Mouse (Mus musculus): ENCODE results near the gene Gnpat.

The Gnpat gene

DNA sequence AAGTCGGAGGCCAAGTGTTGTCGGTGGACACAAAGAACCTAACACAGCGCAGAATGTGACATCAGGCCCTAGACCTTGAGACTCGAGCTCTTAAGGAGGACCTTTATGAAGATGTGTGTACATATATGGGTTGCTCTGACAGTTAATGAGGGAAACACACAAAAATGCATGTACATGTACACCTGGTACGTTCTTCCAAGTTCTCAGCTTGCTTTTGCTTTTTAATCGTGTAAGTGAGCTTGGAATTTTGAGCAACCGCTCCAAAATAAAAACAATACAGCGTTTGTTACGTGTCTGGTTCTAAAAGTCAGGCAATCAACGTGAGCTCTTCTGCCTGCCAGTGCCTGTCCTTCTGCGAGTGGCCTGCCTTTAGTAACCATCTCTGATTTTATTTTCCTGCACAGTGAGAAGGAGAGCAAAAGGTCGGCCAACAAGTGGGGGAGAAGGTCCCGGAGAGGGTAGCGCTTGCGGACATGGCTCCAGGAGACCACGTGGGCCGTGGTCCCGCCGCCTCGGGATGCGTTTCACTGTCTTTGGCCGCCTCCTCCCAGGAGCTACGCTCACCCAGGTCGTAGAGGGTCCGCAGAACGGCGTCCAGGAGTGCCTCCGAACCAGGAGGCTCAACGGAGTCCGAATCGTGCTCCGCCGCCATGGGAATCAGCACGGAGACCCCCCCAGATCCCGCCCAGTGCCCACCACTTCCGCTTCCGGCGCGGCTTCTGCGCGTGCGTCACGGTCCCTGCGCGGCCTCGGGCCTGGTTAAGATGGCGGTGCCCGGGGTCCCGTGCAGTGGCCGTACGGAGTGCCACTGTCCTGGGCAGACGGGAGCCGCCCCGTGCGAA lies at the start of gene Gnpat, which contains the start of gene 2810004N23Rik:
Gene Gnpat, plus strand, starts transcription at position 713 of the 842 bp plus-strand sequence.
Gene 2810004N23Rik, minus strand, starts transcription at position 800 of the 842 bp plus-strand sequence.
- peak; percentile 90 for DNase-seq (ENCODE audit: low spot score)

GRCm38 (mm10) chr8:124813326-124813725 lies 49.5 kb upstream of the Gnpat start:
- DNase-seq (ENCODE audit: low spot score) = no peak

DNA sequence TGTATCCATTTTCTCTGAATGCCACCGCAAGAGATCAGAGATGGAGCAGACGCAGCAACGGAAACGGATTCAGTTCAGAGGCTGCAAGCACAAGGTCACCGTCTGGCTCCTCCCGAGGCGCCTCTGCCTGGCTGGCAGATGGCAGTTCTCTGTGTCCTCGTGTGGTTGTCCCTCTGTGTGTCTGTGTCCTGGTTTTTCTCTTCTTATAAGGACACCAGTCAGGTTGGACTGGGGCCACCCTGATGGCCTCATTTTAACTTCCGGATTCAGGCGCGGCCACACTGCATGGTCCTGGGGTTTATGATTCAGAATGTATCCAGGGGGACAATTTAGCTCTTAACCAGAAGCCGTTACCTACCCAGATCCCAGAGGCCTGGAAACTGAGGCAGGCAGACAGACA lies 47.0 kb upstream of the Gnpat start:
- no peak for DNase-seq (ENCODE audit: low spot score)

GRCm38 (mm10) chr8:124816866-124817265 lies 46.0 kb upstream of the Gnpat start:
- no peak for DNase-seq (ENCODE audit: low spot score)

DNA sequence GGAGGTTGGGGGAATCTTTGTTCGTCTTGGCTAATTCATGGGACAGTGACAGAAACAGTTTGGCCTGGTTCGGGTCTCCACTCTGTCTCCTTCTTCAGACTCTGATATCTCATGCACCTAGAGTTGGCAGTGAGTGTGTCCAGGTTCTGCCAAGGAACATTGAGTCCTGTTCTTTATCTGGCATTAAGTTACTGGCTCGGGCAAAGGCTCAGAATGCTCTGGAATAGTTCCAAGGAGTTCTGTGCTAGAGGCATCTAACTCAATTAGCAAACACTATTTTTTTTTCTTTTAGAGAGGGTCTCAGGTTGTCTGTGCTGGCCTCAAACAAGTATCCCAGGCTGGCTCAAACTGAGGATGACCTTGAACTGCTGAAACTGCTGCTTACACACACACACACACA lies 45.5 kb upstream of the Gnpat start:
- no peak for DNase-seq (ENCODE audit: low spot score)

- no peak for DNase-seq (ENCODE audit: low spot score)
These were observed 43.2 kb upstream of the Gnpat start for GRCm38 (mm10) chr8:124819612-124820115.

DNA sequence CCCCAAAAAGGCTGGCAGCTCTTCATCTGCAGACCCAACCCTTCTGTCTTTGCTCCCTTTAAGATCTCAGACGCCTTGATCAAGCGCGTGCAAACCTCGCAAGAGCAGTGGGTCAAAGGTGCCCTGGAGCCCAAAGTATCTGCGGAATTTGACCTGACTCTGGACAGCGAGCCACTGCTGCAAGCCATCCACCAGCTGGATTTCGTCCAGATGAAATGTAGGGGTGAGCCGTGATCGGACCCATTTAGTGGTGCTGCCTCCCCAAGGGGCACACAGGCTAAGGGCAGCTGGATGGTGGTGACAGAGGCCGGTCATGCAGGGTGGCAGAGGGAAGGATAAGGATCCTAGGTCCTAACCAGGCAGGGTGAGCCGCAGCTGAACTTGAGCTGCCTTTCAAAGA lies 42.7 kb upstream of the Gnpat start:
- DNase-seq (ENCODE audit: low spot score) = no peak

DNA sequence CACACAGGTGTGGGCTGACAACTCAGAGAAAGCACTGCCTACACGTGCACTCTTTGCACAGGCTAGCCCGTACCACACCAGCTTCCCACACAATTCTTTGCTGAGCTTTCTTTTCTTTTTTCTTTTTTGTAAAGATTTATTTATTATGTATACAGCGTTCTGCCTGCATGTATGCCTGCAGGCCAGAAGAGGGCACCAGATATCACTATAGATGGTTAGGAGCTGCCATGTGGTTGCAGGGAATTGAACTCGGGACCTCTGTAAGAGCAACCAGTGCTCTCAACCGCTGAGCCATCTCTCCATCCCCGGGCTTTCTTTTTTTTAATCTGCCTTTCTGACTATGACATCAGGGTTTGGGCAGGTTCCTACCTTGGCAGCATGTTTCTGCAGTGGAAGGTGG lies 39.3 kb upstream of the Gnpat start:
- DNase-seq (ENCODE audit: low spot score) = no peak

- DNase-seq (ENCODE audit: low spot score) = peak; percentile 61
These were observed 36.2 kb upstream of the Gnpat start for GRCm38 (mm10) chr8:124826658-124827057.

GRCm38 (mm10) chr8:124827387-124827786 lies 35.4 kb upstream of the Gnpat start:
- peak; percentile 60 for DNase-seq (ENCODE audit: low spot score)

DNA sequence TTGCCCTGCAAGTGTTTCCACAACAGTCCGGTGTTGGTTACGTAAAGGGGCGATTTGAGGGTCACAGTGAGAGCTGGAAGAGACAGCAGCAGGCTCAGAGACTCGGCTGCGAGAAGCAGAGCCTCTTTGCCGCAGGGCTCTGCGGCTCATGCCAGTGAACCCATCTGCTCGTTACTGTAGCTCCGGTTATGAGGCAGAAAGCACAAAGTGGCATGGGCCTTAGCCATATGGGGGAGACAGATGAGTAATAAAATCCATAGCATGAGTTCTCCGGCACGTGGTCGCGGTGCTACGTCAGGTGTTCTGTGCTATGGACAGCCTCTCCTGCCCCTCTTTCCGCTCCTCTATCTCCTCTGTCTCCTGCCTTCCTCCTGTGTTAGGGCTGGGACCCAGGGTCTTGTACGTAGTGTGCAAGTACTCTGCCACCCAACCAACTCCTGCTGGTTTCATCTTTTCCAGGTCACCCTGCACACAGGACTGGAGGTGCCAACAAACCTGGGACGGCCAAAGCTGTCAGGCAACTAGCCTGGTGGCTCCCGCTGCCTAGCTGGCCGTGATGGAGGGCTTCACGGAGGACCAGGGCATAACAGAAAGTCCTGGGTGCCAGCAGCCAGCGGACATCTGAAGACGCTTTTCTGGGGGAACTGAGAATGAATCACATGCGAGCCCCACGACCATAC lies 34.1 kb upstream of the Gnpat start:
- no peak for DNase-seq (ENCODE audit: low spot score)

DNA sequence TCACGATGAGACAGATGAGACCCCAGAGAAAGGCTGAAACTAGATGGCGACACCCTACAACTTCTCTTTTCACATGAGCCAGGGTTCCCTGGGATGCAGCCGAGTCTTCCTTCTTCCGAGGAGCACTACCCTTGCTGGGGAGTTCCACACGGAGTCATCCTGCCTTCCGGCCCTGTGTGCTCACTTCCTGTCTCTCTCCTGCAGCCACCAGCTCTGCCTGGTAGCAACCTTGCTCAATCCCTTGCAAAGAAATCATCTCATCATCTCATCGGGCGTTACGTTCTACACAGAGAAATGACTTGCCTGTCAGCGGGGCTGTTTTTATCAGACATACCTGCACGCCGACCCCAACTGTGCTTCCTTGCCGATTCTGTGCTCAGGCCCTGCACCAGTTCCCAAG lies 32.8 kb upstream of the Gnpat start:
- no peak for DNase-seq (ENCODE audit: low spot score)

GRCm38 (mm10) chr8:124831531-124831930 lies 31.3 kb upstream of the Gnpat start:
- no peak for DNase-seq (ENCODE audit: low spot score)

DNA sequence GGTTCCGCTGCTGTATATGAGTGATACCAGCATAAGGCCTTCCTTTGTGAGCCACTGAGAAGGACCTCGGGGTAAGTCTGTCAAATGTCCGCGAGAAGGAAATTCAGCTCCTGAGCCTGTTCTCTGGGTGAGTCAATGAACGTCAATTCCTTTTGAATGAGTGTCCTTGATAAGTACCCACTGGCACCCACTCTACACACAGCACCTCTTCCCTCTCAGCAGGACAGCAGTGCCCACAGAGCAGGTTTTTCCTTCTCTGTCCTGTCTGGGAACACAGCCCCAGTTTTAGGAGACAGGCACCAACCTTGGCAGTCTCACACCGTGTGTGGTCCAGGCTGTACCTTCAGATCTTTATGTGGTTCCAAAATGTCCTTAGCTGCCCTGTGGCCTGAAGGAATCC lies 30.9 kb upstream of the Gnpat start:
- DNase-seq (ENCODE audit: low spot score) = no peak

GRCm38 (mm10) chr8:124833430-124834205 lies 29.2 kb upstream of the Gnpat start:
- DNase-seq (ENCODE audit: low spot score) = peak; percentile 50

DNA sequence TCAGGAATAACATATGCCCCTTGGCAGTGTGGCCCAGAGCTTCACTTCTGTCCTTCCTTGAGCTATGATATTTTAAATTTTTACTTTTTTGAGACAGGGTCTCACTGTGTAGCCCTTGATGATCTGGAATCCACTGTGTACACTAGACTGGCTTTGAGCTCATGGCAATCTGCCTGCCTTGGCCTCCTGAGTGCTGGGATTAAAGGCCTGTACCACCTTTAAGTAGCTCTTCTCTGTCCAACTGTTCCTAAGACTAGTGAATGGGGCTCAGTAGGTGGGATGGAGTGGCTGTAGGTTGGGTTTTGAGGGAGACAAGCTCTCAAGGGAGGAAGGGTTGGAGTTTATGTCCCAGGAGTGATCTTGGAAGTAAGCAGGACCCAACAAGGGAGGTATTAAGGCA lies 27.0 kb upstream of the Gnpat start:
- DNase-seq (ENCODE audit: low spot score) = no peak

DNA sequence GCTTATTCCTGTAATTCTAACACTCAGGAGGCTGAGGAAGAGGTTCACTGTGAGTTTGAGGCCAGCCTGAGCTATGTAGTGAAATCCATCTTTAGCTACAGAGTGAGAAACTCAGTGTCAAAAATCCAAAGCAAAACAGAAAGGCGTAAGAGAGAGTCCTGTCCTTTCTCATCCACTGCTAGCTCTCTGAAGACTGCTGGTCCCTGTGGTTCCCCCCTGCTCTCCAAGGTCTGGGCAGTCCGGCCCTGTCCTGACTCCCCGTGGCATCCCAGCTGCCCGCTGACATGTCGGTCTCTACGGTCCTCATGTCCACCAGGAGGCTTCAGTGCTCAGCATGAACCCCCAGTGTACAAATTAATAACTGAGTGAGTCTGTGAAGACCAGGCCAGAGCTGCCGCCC lies 26.6 kb upstream of the Gnpat start:
- no peak for DNase-seq (ENCODE audit: low spot score)

DNA sequence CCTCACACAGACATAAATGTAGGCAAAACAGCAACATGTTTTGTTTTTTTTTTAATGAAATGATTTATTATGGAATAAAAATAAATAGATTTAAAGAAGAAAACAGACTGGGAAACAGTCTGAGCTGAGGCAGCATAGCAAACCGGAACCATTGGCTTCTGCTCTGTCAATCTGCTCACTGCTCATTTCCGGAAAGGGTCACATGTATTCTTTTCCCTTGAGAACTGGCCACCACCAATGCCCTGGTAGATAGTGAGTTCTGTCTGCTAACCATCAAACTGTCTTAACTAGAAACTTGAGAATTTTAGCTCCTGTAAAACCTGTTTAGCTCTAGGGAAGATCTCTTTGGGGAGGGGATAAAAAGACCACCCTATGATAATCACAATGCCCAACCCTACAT lies 25.9 kb upstream of the Gnpat start:
- no peak for DNase-seq (ENCODE audit: low spot score)

DNA sequence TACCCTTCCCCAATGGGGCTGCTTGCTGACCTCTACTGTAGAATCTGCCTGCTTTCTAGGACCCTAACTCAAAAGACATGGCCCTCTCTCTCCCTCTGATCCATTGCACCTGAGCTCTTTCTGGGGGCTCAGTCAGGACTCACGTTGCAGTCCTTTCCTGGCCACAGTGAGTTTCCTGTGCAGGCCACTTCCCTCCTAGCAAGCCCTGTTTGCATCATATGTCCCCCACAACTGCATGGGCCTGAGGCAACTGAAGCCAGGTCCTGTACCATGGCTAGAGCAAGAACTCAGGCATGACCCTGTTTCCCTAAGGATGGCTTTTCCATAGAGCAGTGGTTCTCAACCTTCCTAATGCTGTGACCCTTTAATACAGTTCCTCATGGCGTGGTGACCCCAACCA lies 24.9 kb upstream of the Gnpat start:
- no peak for DNase-seq (ENCODE audit: low spot score)

DNA sequence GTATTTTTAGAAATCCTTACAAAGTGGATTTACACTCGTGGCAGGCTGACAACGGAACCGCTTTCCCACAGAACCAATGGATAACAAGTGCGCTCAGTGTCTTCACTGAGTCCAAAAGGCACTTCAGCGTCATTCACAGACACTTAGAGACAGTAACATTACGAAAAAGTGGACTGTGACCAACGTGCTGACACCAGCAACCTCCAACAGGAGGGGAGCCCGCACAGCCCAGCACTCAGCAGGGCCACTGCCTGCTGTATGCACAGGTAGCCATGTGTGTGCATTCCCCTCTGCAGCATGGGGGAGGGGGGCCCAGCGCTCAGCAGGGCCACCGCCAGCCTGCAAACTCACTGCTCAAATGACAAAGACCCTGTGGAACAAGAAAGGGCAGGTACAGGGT lies 23.5 kb upstream of the Gnpat start:
- DNase-seq (ENCODE audit: low spot score) = no peak

- DNase-seq (ENCODE audit: low spot score) = no peak
These were observed 21.9 kb upstream of the Gnpat start for GRCm38 (mm10) chr8:124840900-124841299.

GRCm38 (mm10) chr8:124841775-124842174 lies 21.1 kb upstream of the Gnpat start:
- DNase-seq (ENCODE audit: low spot score) = no peak
